Mouse (Mus musculus) Patski (cell line): ENCODE measurements around the gene Gm5431. TPM values are rescaled to one million over a fixed set of nuclear protein-coding genes. Genes with fewer than 3 reads are reported as not detected.
A peak's percentile ranks its signal among the peaks of the same experiment; 100 is the strongest.
"Not testable (repeated sequence)": the region's sequence is repeated elsewhere in the genome, so short reads cannot be mapped to it uniquely, and the experiment has no call there.

Experiments
- ATAC-seq: fragments of 100-300 bp; one replicate; pipeline ENCODE4 v1.8.0; 2021
- CTCF ChIA-PET: fragments of 350-600 bp; sonication (Branson Sonifier 250); formaldehyde crosslinking; loops from one replicate; lab custom pipeline; 2022; ENCODE audit warnings: inconsistent platforms; lab: Charles Lee
- POLR2A ChIA-PET: fragments of 350-600 bp; sonication (Branson Sonifier 250); formaldehyde crosslinking; loops from one replicate; lab custom pipeline; 2022; ENCODE audit warnings: antibody characterized with exemption, inconsistent platforms; lab: Charles Lee
- DNase-seq: peaks from one replicate; pipeline ENCODE4 v3.0.0-alpha.2; 2011; ENCODE audit warnings: low read depth, low spot score
- H3K27me3 ChIP-seq: fragments of 371-371 bp; one replicate; pipeline ENCODE4 v1.5.1; 2021
- CTCF ChIP-seq: fragments of 100-300 bp; IDR thresholded peaks from one replicate; pipeline ENCODE4 v1.5.1; 2021
- in situ Hi-C: fragments of 300-500 bp; cut with MboI; formaldehyde crosslinking; loops from 3 replicates; pipeline ENCODE4 v1.11.1; 2018; ENCODE audit warnings: low pct_unique_long_range_greater_than_20kb, mixed read lengths
- polyA plus RNA-seq: library from polyadenylated mRNA; unstranded; gene quantifications from one replicate; pipeline ENCODE4 v1.2.3, GENCODE M21; 2021

Gm5431 gene
- polyA plus RNA-seq, 1 experiment from 2014 or later: 0.15 TPM

GRCm38 (mm10) chr11:48851270-48851995, 50.6 kb downstream of the Gm5431 start:
- DNase-seq: no peak
- peak; percentile 65 for TF ChIP-seq CTCF
- in situ Hi-C loops: no loop called here
- ChIA-PET POLR2A (no interaction called here), CTCF (interaction anchor here (0.8 to 1.4 kb wide), 8 partner anchors 9 to 240 kb away, joined by 3 to 5 read pairs (median 3); no protein-coding TSS in a partner anchor)
- no peaks in the 10 kb centered on the region for H3K27me3 ChIP-seq
- ATAC-seq: no peak

GRCm38 (mm10) chr11:48850240-48850639, 51.8 kb downstream of the Gm5431 start:
- DNase-seq (no peak), ATAC-seq (no peak)
- ChIA-PET CTCF (interaction anchor here (0.9 kb wide), 1 partner anchor 35 kb away, joined by 3 read pairs; no protein-coding TSS in a partner anchor), POLR2A (no interaction called here)
- no peaks in the 10 kb centered on the region for H3K27me3 ChIP-seq
- in situ Hi-C loops: no loop called here
- no peak for TF ChIP-seq CTCF

GRCm38 (mm10) chr11:48846881-48847280, 55.1 kb downstream of the Gm5431 start:
- no peaks in the 10 kb centered on the region for H3K27me3 ChIP-seq
- TF ChIP-seq CTCF: no peak
- in situ Hi-C loops: loop anchor here (25.0 kb wide), 1 partner anchor 1540 kb away; the partner anchor contains the start of gene Hnrnph1
- CTCF ChIA-PET: interaction anchor here (0.9 to 1.3 kb wide), 3 partner anchors 8 to 42 kb away, joined by 3 read pairs; no protein-coding TSS in a partner anchor
- ATAC-seq (no peak), DNase-seq (no peak)
- POLR2A ChIA-PET: no interaction called here

- in situ Hi-C loops: loop anchor here (25.0 kb wide), 1 partner anchor 1541 kb away; the partner anchor contains the start of gene Hnrnph1
- H3K27me3 ChIP-seq, POLR2A ChIA-PET, ATAC-seq, DNase-seq: not testable (repeated sequence)
- CTCF ChIA-PET: interaction anchor here (0.9 to 1.3 kb wide), 3 partner anchors 9 to 42 kb away, joined by 3 read pairs; no protein-coding TSS in a partner anchor
Observed at GRCm38 (mm10) chr11:48846362-48846761, 55.7 kb downstream of the Gm5431 start.

GRCm38 (mm10) chr11:48845244-48845815, 56.7 kb downstream of the Gm5431 start:
- TF ChIP-seq CTCF: no peak
- ChIA-PET CTCF (no interaction called here), POLR2A (interaction anchor here (0.5 kb wide), 1 partner anchor 55 kb away, joined by 3 read pairs; no protein-coding TSS in a partner anchor)
- ATAC-seq: no peak
- H3K27me3 ChIP-seq: no peaks in the 10 kb centered on the region
- in situ Hi-C loops: loop anchor here (25.0 kb wide), 1 partner anchor 1542 kb away; the partner anchor contains the start of gene Hnrnph1
- no peak for DNase-seq

GRCm38 (mm10) chr11:48844309-48844708, 57.7 kb downstream of the Gm5431 start:
- no peak for DNase-seq
- no peak for TF ChIP-seq CTCF
- ChIA-PET POLR2A (no interaction called here), CTCF (no interaction called here)
- in situ Hi-C loops: loop anchor here (25.0 kb wide), 1 partner anchor 1543 kb away; the partner anchor contains the start of gene Hnrnph1
- no peaks in the 10 kb centered on the region for H3K27me3 ChIP-seq
- peak; percentile 54 for ATAC-seq

GRCm38 (mm10) chr11:48843202-48843601, 58.8 kb downstream of the Gm5431 start:
- ATAC-seq (no peak), DNase-seq (no peak)
- ChIA-PET CTCF (interaction anchor here (1.2 kb wide), 1 partner anchor 16 kb away, joined by 3 read pairs; no protein-coding TSS in a partner anchor), POLR2A (no interaction called here)
- H3K27me3 ChIP-seq: no peaks in the 10 kb centered on the region
- in situ Hi-C loops: loop anchor here (25.0 kb wide), 1 partner anchor 1544 kb away; the partner anchor contains the start of gene Hnrnph1
- TF ChIP-seq CTCF: no peak

GRCm38 (mm10) chr11:48842378-48842792, 59.6 kb downstream of the Gm5431 start:
- POLR2A ChIA-PET: no interaction called here
- in situ Hi-C loops: loop anchor here (25.0 kb wide), 1 partner anchor 1545 kb away; the partner anchor contains the start of gene Hnrnph1
- ATAC-seq (no peak), DNase-seq (no peak)
- TF ChIP-seq CTCF: no peak
- CTCF ChIA-PET: interaction anchor here (1.2 to 1.7 kb wide), 2 partner anchors 9 to 17 kb away, joined by 3 read pairs; no protein-coding TSS in a partner anchor
- no peaks in the 10 kb centered on the region for H3K27me3 ChIP-seq

- CTCF ChIA-PET: interaction anchor here (1.7 kb wide), 1 partner anchor 11 kb away, joined by 3 read pairs; no protein-coding TSS in a partner anchor
Observed at GRCm38 (mm10) chr11:48841213-48841612, 60.8 kb downstream of the Gm5431 start.

GRCm38 (mm10) chr11:48840805-48841204, 61.2 kb downstream of the Gm5431 start:
- H3K27me3 ChIP-seq: no peaks in the 10 kb centered on the region
- ATAC-seq (no peak), DNase-seq (no peak)
- in situ Hi-C loops: loop anchor here (25.0 kb wide), 1 partner anchor 1546 kb away; the partner anchor contains the start of gene Hnrnph1
- no peak for TF ChIP-seq CTCF
- POLR2A ChIA-PET: interaction anchor here (0.6 kb wide), 1 partner anchor 361 kb away, joined by 3 read pairs; no protein-coding TSS in a partner anchor
- CTCF ChIA-PET: no interaction called here

More at GRCm38 (mm10) chr11:48841213-48841612, 60.8 kb downstream of the Gm5431 start:
- in situ Hi-C loops: loop anchor here (25.0 kb wide), 1 partner anchor 1546 kb away; the partner anchor contains the start of gene Hnrnph1
- H3K27me3 ChIP-seq: no peaks in the 10 kb centered on the region
- ATAC-seq (no peak), DNase-seq (no peak)
- POLR2A ChIA-PET: no interaction called here
- no peak for TF ChIP-seq CTCF
